Mouse (Mus musculus) CH12.LX (cell line): ENCODE measurements around the gene Zmynd10. TPM values are rescaled to one million over a fixed set of nuclear protein-coding genes. Genes with fewer than 3 reads are reported as not detected.
"Not testable (repeated sequence)": the region's sequence is repeated elsewhere in the genome, so short reads cannot be mapped to it uniquely, and the experiment has no call there.

Experiments used
- DNase-seq: peaks from one replicate; pipeline ENCODE4 v3.0.0-alpha.2; 2013; ENCODE audit errors: extremely low read depth
- H3K27ac ChIP-seq: 2 replicates; pipeline ENCODE4 v1.5.1; 2012; ENCODE audit warnings: low read depth, mild to moderate bottlenecking, control low read depth, moderate library complexity; ENCODE audit not compliant: insufficient read depth
- H3K27me3 ChIP-seq: replicated peaks from 2 replicates; pipeline ENCODE3; 2012; ENCODE audit warnings: inconsistent platforms
- H3K36me3 ChIP-seq, 2 experiments: replicated peaks in 1 of 2; 2 replicates each; pipeline versions ENCODE3 to v1.6.1; 2012; ENCODE audit warnings: inconsistent platforms in 1 of 2, low read length in 1 of 2, mild to moderate bottlenecking in 1 of 2, mixed read lengths in 1 of 2, moderate library complexity in 1 of 2; ENCODE audit not compliant: control insufficient read depth in 1 of 2, insufficient read depth in 1 of 2
- H3K4me1 ChIP-seq, 2 experiments: 2 replicates each; pipeline ENCODE4 v1.6.1; 2012; ENCODE audit warnings: inconsistent platforms in 1 of 2, moderate library complexity in 1 of 2; ENCODE audit not compliant: insufficient read depth in 2 of 2, control insufficient read depth in 1 of 2
- H3K4me2 ChIP-seq: 2 replicates; pipeline ENCODE4 v1.6.1; 2012; ENCODE audit warnings: low read depth, mild to moderate bottlenecking, control low read depth; ENCODE audit not compliant: poor library complexity, insufficient read depth, severe bottlenecking
- H3K4me3 ChIP-seq, 3 experiments: fragments of 150-350 bp in 1 of 3; sonication (generic) in 1 of 3; replicated peaks in 1 of 3; 2 replicates each; pipeline versions ENCODE3 to v1.5.1; 2011 to 2012; ENCODE audit warnings: low read depth in 2 of 3, low read length in 2 of 3, mild to moderate bottlenecking in 2 of 3, moderate library complexity in 2 of 3, control low read depth in 1 of 3, improper control_type of control experiment in 1 of 3, inconsistent platforms in 1 of 3, mixed read lengths in 1 of 3; ENCODE audit not compliant: poor library complexity in 1 of 3
- H3K79me2 ChIP-seq: replicated peaks from 2 replicates; pipeline ENCODE4 v1.6.1; 2012; ENCODE audit warnings: mild to moderate bottlenecking, moderate library complexity; ENCODE audit not compliant: control insufficient read depth, poor library complexity, insufficient read depth, severe bottlenecking; ENCODE audit errors: extremely low read depth
- H3K9ac ChIP-seq: 2 replicates; pipeline ENCODE4 v1.6.1; 2012; ENCODE audit warnings: low read depth, mild to moderate bottlenecking, control low read depth, moderate library complexity; ENCODE audit not compliant: insufficient read depth
- H3K9me3 ChIP-seq: replicated peaks from 2 replicates; pipeline ENCODE3; 2012; ENCODE audit warnings: low read length, inconsistent platforms, mixed read lengths
- CHD2 ChIP-seq: IDR thresholded peaks from 2 replicates; pipeline ENCODE4 v1.6.1; 2011; ENCODE audit warnings: low read length, improper control_type of control experiment
- CTCF ChIP-seq, 2 experiments: IDR thresholded peaks in 1 of 2; conservative IDR thresholded peaks in 1 of 2; 2 replicates each; pipeline ENCODE4 v1.5.1; 2011 to 2012; ENCODE audit warnings: low read depth in 2 of 2, low read length in 2 of 2, improper control_type of control experiment in 1 of 2, inconsistent platforms in 1 of 2, mild to moderate bottlenecking in 1 of 2, moderate library complexity in 1 of 2
- E2F4 ChIP-seq: IDR thresholded peaks from 2 replicates; pipeline ENCODE4 v1.6.1; 2011; ENCODE audit warnings: low read depth, low read length, improper control_type of control experiment; ENCODE audit not compliant: insufficient replicate concordance
- GABPA ChIP-seq: IDR thresholded peaks from 2 replicates; pipeline ENCODE4 v1.6.1; 2012; ENCODE audit warnings: low read depth, low read length, improper control_type of control experiment, inconsistent platforms; ENCODE audit not compliant: insufficient replicate concordance
- HCFC1 ChIP-seq: IDR thresholded peaks from 2 replicates; pipeline ENCODE4 v1.6.1; 2012; ENCODE audit warnings: low read depth, mild to moderate bottlenecking, inconsistent platforms, low read length, improper control_type of control experiment
- IRF4 ChIP-seq: IDR thresholded peaks from 2 replicates; pipeline ENCODE4 v1.6.1; 2014; ENCODE audit warnings: low read depth, mild to moderate bottlenecking, inconsistent platforms, low read length, improper control_type of control experiment
- NELFE ChIP-seq: IDR thresholded peaks from 2 replicates; pipeline ENCODE4 v1.6.1; 2011; ENCODE audit warnings: low read depth, low read length, improper control_type of control experiment
- POLR2AphosphoS2 ChIP-seq: IDR thresholded peaks from 2 replicates; pipeline ENCODE4 v1.6.1; 2011; ENCODE audit warnings: low read depth, low read length, improper control_type of control experiment
- RAD21 ChIP-seq: IDR thresholded peaks from 2 replicates; pipeline ENCODE4 v1.6.1; 2011; ENCODE audit warnings: low read depth, mild to moderate bottlenecking, low read length, improper control_type of control experiment, moderate library complexity
- RCOR1 ChIP-seq: conservative IDR thresholded peaks from 2 replicates; pipeline ENCODE4 v1.6.1; 2012; ENCODE audit warnings: low read depth, mild to moderate bottlenecking, inconsistent platforms, low read length, improper control_type of control experiment
- SMC3 ChIP-seq: IDR thresholded peaks from 2 replicates; pipeline ENCODE4 v1.6.1; 2011; ENCODE audit warnings: low read depth, low read length, improper control_type of control experiment
- ZC3H11A ChIP-seq: IDR thresholded peaks from 2 replicates; pipeline ENCODE4 v1.6.1; 2012; ENCODE audit warnings: low read depth, mild to moderate bottlenecking, inconsistent platforms, low read length, improper control_type of control experiment
- ZMIZ1 ChIP-seq: IDR thresholded peaks from 2 replicates; pipeline ENCODE4 v1.6.1; 2012; ENCODE audit warnings: low read depth, mild to moderate bottlenecking, inconsistent platforms, low read length, improper control_type of control experiment
- dilution Hi-C: fragments of 300-500 bp; cut with MboI; formaldehyde crosslinking; loops from 2 replicates; pipeline ENCODE4 v1.14.3; 2020; ENCODE audit warnings: low sequenced_read_pairs; ENCODE audit not compliant: extremely low pct_unique_long_range_greater_than_20kb, extremely low pct_ligation_motif_present
- in situ Hi-C: fragments of 300-500 bp; cut with MboI; formaldehyde crosslinking; loops from 3 replicates; pipeline ENCODE4 v1.14.3; 2019; ENCODE audit warnings: low sequenced_read_pairs, low pct_ligation_motif_present, low pct_unique_long_range_greater_than_20kb, mixed read lengths
- polyA plus RNA-seq: library from polyadenylated mRNA; unstranded; fragments of >175 nt; gene quantifications from 2 replicates; pipeline ENCODE4 v1.2.1, GENCODE M21; 2012; ENCODE audit warnings: low read depth; ENCODE audit not compliant: insufficient read length
- total RNA-seq, 2 experiments: library from RNA; depleted of rRNA; stranded (reverse); fragments of 300-350 nt in 1 of 2; fragments of >200 nt in 1 of 2; gene quantifications; 2 replicates each; pipeline ENCODE4 v1.2.3; 2012 to 2014

Zmynd10 gene
- total and polyA plus RNA-seq, 3 experiments = 0.34 to 0.63 TPM; not detected in 1

GRCm38 (mm10) chr9:107565556-107565955 lies 18.5 kb downstream of the Zmynd10 start:
- peaks cover 23 to 58% of the 10 kb centered on the region in 2 experiments for H3K4me1 ChIP-seq
- TF ChIP-seq RAD21 = peak; percentile 7
- TF ChIP-seq SMC3 = 0 out of 2 replicates have a peak, but pooled peaks have one; percentile 15
- peak in 1 of 2 experiments; percentile 51; a peak in 2 of 4 replicates for TF ChIP-seq CTCF (conservative IDR thresholded peaks at IDR 0.05 in 1 of 2, IDR thresholded peaks at IDR 0.05 in 1 of 2; ENCODE audit: low read depth in 2 of 2, low read length in 2 of 2)
- 0 out of 2 replicates have a peak, but pooled peaks have one; percentile 36 for TF ChIP-seq CHD2
- peaks cover 26 to 50% of the 10 kb centered on the region in 2 experiments for H3K36me3 ChIP-seq

GRCm38 (mm10) chr9:107566041-107566709 lies 19.1 kb downstream of the Zmynd10 start:
- peaks cover 29 to 50% of the 10 kb centered on the region in 2 experiments for H3K36me3 ChIP-seq
- in situ Hi-C loops = no loop called here
- TF ChIP-seq IRF4 = 0 out of 2 replicates have a peak, but pooled peaks have one; percentile 32
- TF ChIP-seq SMC3 = peak; percentile 66
- no peak for TF ChIP-seq GABPA
- 0 out of 2 replicates have a peak, but pooled peaks have one; percentile 15 for TF ChIP-seq HCFC1
- TF ChIP-seq NELFE = no peak
- no peak for TF ChIP-seq POLR2AphosphoS2
- peak; percentile 70 to 91 for TF ChIP-seq CTCF (conservative IDR thresholded peaks at IDR 0.05 in 1 of 2, IDR thresholded peaks at IDR 0.05 in 1 of 2; ENCODE audit: low read depth in 2 of 2, low read length in 2 of 2)
- TF ChIP-seq RCOR1 = 0 out of 2 replicates have a peak, but pooled peaks have one; percentile 35
- no peak for TF ChIP-seq ZC3H11A
- TF ChIP-seq RAD21 = peak; percentile 41
- no peak for TF ChIP-seq ZMIZ1
- no peak for TF ChIP-seq E2F4
- H3K27ac ChIP-seq = no peak overlapping the region
- H3K9ac ChIP-seq = no peak overlapping the region
- no peaks in the 10 kb centered on the region for H3K27me3 ChIP-seq
- DNase-seq = peak; percentile 77
- peaks cover 23 to 65% of the 10 kb centered on the region in 2 experiments for H3K4me1 ChIP-seq
- no peak overlapping the region for H3K4me3 ChIP-seq
- no peak overlapping the region for H3K4me2 ChIP-seq
- dilution Hi-C loops = no loop called here
- peaks cover 9% of the 10 kb centered on the region for H3K79me2 ChIP-seq
- no peaks in the 10 kb centered on the region for H3K9me3 ChIP-seq

More at GRCm38 (mm10) chr9:107565556-107565955, 18.5 kb downstream of the Zmynd10 start:
- H3K27ac ChIP-seq = peak overlapping the region; percentile 21
- peak; percentile 55 for DNase-seq
- H3K9me3 ChIP-seq, H3K4me3 ChIP-seq, in situ Hi-C loops, H3K27me3 ChIP-seq, H3K79me2 ChIP-seq, H3K4me2 ChIP-seq, dilution Hi-C loops, H3K9ac ChIP-seq: not testable (repeated sequence)
